9 mouse cellular contexts compared by ENCODE assay signal in genomic region chr7:24111772-24112155, GRCm38 (mm10). TPM values are rescaled to one million over a fixed set of nuclear protein-coding genes. Genes with fewer than 3 reads are reported as not detected.
DNase-seq lines count a peak whose midpoint lies in the region; ATAC-seq and TF ChIP-seq lines count a peak whose summit lies in the region.
"Had no signal": no experiment of that assay in that cellular context is flagged by ENCODE, and none has a peak within 500 bp of the region (broad histone marks: within the 10 kb centered on the region; RNA-seq: fewer than 3 reads in every experiment).

No protein-coding gene starts in this region.

- no peak for TF ChIP-seq CTCF in left cerebral cortex, adult 2 months (IDR thresholded peaks at IDR 0.05)

- H3K4me1 ChIP-seq in forebrain, embryonic 10.5 days = peaks cover 8% of the 10 kb centered on the region
- H3K4me1 ChIP-seq in intestine, embryonic 16.5 days (ENCODE audit: control insufficient read depth, insufficient read depth, low read length) = peaks cover 5% of the 10 kb centered on the region
- peaks cover 8% of the 10 kb centered on the region for H3K4me1 ChIP-seq in neural tube, embryonic 12.5 days

- peak overlapping the region; percentile 75 for H3K4me3 ChIP-seq in left cerebral cortex, adult 2 months
- peak overlapping the region; percentile 73 for H3K4me3 ChIP-seq in forebrain, embryonic 10.5 days
- peak overlapping the region; percentile 69 for H3K4me3 ChIP-seq in intestine, embryonic 16.5 days (ENCODE audit: low read length)
- peak overlapping the region; percentile 63 for H3K4me3 ChIP-seq in neural tube, embryonic 12.5 days

- peaks cover 33% of the 10 kb centered on the region for H3K36me3 ChIP-seq in forebrain, embryonic 10.5 days (replicated peaks)
- H3K36me3 ChIP-seq in intestine, embryonic 16.5 days (ENCODE audit: control insufficient read depth, insufficient read depth, low read length) = peaks cover 17% of the 10 kb centered on the region
- H3K36me3 ChIP-seq in neural tube, embryonic 12.5 days = peaks cover 27% of the 10 kb centered on the region

- peak overlapping the region; percentile 71; the same call in 1 of the 2 replicates for H3K27ac ChIP-seq in left cerebral cortex, adult 2 months
- peak overlapping the region; percentile 81 for H3K27ac ChIP-seq in forebrain, embryonic 10.5 days
- peak overlapping the region; percentile 92 for H3K27ac ChIP-seq in intestine, embryonic 16.5 days (ENCODE audit: low read length)
- H3K27ac ChIP-seq in neural tube, embryonic 12.5 days = no peak overlapping the region

- DNase-seq in left cerebral cortex, adult 2 months (ENCODE audit: extremely low spot score in 1 of 2, low spot score in 2 of 2) = no peak
- DNase-seq in left cerebral cortex, adult 11 months (ENCODE audit: low spot score) = no peak
- no peak for DNase-seq in forebrain, embryonic 10.5 days (ENCODE audit: extremely low spot score, low spot score)
- DNase-seq in gastrocnemius, postnatal 10 days = no peak
- DNase-seq in B cell, adult 2 months = no peak
- no peak for DNase-seq in c-Kit-positive CD71-positive TER-119-positive erythroid progenitor cells, embryonic 14.5 days (ENCODE audit: low spot score)

- no peak for ATAC-seq in intestine, embryonic 16.5 days
- peak; percentile 82 for ATAC-seq in neural tube, embryonic 12.5 days (ENCODE audit: low FRiP score, low read depth)

- no peaks in the 10 kb centered on the region for H3K27me3 ChIP-seq in forebrain, embryonic 10.5 days (ENCODE audit: poor library complexity, severe bottlenecking)
- no peaks in the 10 kb centered on the region for H3K27me3 ChIP-seq in intestine, embryonic 16.5 days (replicated peaks; ENCODE audit: control insufficient read depth, insufficient read depth, low read length)
- no peaks in the 10 kb centered on the region for H3K27me3 ChIP-seq in neural tube, embryonic 12.5 days (replicated peaks)

- intact Hi-C loops in left cerebral cortex, adult 2 months (cut with DNase I) = loop anchor here (1.0 to 2.0 kb wide), 6 partner anchors 23 to 205 kb away; partner anchors contain the start of genes Zfp108, Zfp114, Zfp235 and Zfp94

- WGBS in forebrain, embryonic 10.5 days = 5% methylated on average over 9 of the region's 9 CpGs
- WGBS in intestine, embryonic 16.5 days = 6% methylated on average over 9 of the region's 9 CpGs
- 5% methylated on average over 9 of the region's 9 CpGs for WGBS in neural tube, embryonic 12.5 days

- H3K9ac ChIP-seq in intestine, embryonic 16.5 days (ENCODE audit: low read depth, low read length) = peak overlapping the region; percentile 85
- 0 out of 2 replicates have a peak overlapping the region, but pooled peaks have one; percentile 35 for H3K9ac ChIP-seq in neural tube, embryonic 12.5 days

- H3K4me2 ChIP-seq in intestine, embryonic 16.5 days (ENCODE audit: low read depth, low read length) = peak overlapping the region; percentile 62
- H3K4me2 ChIP-seq in neural tube, embryonic 12.5 days (replicated peaks) = peak overlapping the region; percentile 82

- H3K9me3 ChIP-seq in forebrain, embryonic 10.5 days = peaks cover 39% of the 10 kb centered on the region
- peaks cover 18% of the 10 kb centered on the region for H3K9me3 ChIP-seq in intestine, embryonic 16.5 days (ENCODE audit: control insufficient read depth, low read length)
- peaks cover 32% of the 10 kb centered on the region for H3K9me3 ChIP-seq in neural tube, embryonic 12.5 days

RNA-seq across cellular contexts. Expression of gene Zfp112, which starts 0.3 kb away (rescaled TPM):
- 10 to 100 TPM in 1 of 2 experiments, 1 to 10 TPM in 1; 10.0 to 11.9 TPM for total RNA-seq in left cerebral cortex, adult 2 months (2021)
- polyA plus RNA-seq in forebrain, embryonic 10.5 days (2016; fragmentation: Nextera tagmentation; extraction: Ambion mirVana) = 3.3 and 4.0 TPM in 2 replicates
- polyA plus RNA-seq in intestine, embryonic 16.5 days (2015; fragmentation: Nextera tagmentation; extraction: Ambion mirVana) = 4.3 and 5.3 TPM in 2 replicates
- 6.6 and 7.3 TPM in 2 replicates for polyA plus RNA-seq in neural tube, embryonic 12.5 days (2016; fragmentation: Nextera tagmentation; extraction: Ambion mirVana)
- total RNA-seq in gastrocnemius, postnatal 10 days (2021) = 1 to 10 TPM; 2.8 to 4.1 TPM

RNA-seq across cellular contexts. Expression of gene Zfp235, which starts 22.2 kb away (rescaled TPM):
- 10 to 100 TPM; 22.0 to 23.1 TPM for total RNA-seq in left cerebral cortex, adult 2 months (2021)
- polyA plus RNA-seq in forebrain, embryonic 10.5 days (2016; fragmentation: Nextera tagmentation; extraction: Ambion mirVana) = 12.3 and 13.1 TPM in 2 replicates
- polyA plus RNA-seq in intestine, embryonic 16.5 days (2015; fragmentation: Nextera tagmentation; extraction: Ambion mirVana) = 12.0 and 13.6 TPM in 2 replicates
- 14.9 and 18.5 TPM in 2 replicates for polyA plus RNA-seq in neural tube, embryonic 12.5 days (2016; fragmentation: Nextera tagmentation; extraction: Ambion mirVana)
- total RNA-seq in gastrocnemius, postnatal 10 days (2021) = 1 to 10 TPM; 5.1 to 7.5 TPM

RNA-seq across cellular contexts. Expression of gene Zfp180, which starts 30.0 kb away (rescaled TPM):
- total RNA-seq in left cerebral cortex, adult 2 months (2021) = 10 to 100 TPM; 60.4 to 66.6 TPM
- polyA plus RNA-seq in forebrain, embryonic 10.5 days (2016; fragmentation: Nextera tagmentation; extraction: Ambion mirVana) = 27.9 and 28.4 TPM in 2 replicates
- 13.2 and 15.0 TPM in 2 replicates for polyA plus RNA-seq in intestine, embryonic 16.5 days (2015; fragmentation: Nextera tagmentation; extraction: Ambion mirVana)
- 27.6 and 30.5 TPM in 2 replicates for polyA plus RNA-seq in neural tube, embryonic 12.5 days (2016; fragmentation: Nextera tagmentation; extraction: Ambion mirVana)
- total RNA-seq in gastrocnemius, postnatal 10 days (2021) = 1 to 10 TPM; 6.4 to 7.0 TPM

RNA-seq across cellular contexts. Expression of gene Vmn1r183, which starts 58.7 kb away (rescaled TPM):
- not detected for total RNA-seq in left cerebral cortex, adult 2 months (2021)
- not detected in 2 replicates for polyA plus RNA-seq in forebrain, embryonic 10.5 days (2016; fragmentation: Nextera tagmentation; extraction: Ambion mirVana)
- not detected in 2 replicates for polyA plus RNA-seq in intestine, embryonic 16.5 days (2015; fragmentation: Nextera tagmentation; extraction: Ambion mirVana)
- not detected in 2 replicates for polyA plus RNA-seq in neural tube, embryonic 12.5 days (2016; fragmentation: Nextera tagmentation; extraction: Ambion mirVana)
- total RNA-seq in gastrocnemius, postnatal 10 days (2021) = not detected
- total RNA-seq: left cerebral cortex, postnatal 36 days had no signal
